Mouse (Mus musculus) kidney, postnatal 36 days (tissue): ENCODE results near the gene Rnf114.

Experiments
- DNase-seq, 2 experiments: peaks; one replicate each; pipeline ENCODE4 v3.0.0; 2021 to 2022; ENCODE audit warnings: mixed read lengths in 2 of 2

Gene Rnf114

GRCm38 (mm10) chr2:167491757-167492708 is at the start of gene Rnf114:
Gene Rnf114, plus strand, starts transcription at chr2:167492645.
- DNase-seq = peak in 1 of 2 experiments; percentile 67

DNA sequence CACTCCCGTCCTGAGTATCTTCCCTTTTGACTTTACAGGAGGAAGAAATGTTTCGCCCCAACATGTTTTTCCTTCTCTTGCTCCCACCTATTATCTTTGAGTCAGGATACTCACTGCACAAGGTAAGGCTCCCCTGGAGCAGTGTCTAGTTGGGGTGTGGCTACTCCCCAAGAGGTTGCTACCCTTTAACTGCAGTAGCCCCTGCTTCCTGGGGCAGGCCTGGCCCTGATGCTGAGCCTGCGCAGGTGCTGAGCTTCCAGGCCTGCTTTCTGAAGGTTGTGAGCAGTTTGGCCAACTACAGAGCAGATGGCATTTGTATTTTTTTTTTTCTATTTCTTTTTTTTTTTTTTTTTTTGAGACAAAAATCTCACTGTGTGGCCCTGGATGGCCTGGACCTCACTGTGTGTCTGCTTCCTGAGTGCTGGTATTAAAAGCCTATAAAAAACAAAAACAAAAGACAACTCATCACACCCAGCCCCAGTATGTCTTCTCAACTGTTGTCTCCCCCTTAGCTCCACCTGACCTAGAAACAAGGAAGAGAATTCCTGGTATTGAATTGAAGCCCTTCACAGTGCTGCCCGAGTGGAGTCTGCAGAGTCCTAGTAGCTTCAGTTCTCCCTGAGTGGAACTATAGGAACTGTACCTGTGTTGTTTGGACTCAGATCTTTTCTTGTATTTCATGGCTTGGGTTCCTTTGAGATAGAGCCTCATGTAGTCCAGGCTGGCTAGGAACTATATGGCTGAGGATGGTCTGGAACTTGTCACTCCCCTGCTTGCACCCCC is 48.8 kb upstream of the Rnf114 start:
- no peak for DNase-seq

DNA sequence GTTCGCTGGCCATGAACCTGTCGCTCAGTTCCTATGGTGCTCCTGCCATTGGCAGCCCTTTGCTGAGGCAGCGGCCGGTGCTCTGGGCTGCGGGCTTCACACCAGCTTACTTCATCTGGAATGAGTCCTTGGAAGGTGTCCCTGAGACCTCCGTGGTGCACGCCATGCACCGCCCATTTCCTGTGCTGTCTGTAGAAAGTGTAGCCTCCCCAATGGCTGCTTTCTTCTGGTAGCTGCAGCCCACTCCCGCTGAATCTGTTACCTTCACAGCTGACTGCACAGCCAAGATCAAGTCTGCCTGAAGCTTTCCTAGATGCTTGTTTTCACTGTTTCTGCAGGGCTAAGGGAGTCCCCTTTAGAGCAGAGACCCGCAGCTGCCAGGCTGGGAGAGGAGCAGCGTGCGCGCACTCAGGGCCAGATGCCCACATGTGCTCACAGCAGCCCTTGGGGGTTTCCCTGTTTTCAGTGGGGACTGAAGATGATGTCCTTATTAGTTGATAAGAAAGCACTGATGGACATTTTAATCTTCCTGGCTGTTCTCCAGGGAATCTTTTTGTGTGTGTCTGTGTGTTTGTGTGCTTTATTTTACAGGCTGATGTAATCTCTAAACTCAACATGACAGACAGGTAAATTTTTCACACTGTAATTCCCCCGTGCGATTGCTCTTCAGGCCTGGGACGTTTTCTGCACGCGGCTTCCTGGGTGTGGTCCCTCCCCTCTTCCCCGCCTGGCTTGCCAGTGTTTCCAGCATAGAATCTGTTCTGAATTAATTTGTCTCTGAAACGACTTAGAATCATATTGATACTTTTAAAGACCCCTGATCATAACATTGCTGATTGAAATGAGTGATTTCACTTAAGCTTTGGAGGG is 46.3 kb upstream of the Rnf114 start:
- DNase-seq = peak in 1 of 2 experiments; percentile 25

DNA sequence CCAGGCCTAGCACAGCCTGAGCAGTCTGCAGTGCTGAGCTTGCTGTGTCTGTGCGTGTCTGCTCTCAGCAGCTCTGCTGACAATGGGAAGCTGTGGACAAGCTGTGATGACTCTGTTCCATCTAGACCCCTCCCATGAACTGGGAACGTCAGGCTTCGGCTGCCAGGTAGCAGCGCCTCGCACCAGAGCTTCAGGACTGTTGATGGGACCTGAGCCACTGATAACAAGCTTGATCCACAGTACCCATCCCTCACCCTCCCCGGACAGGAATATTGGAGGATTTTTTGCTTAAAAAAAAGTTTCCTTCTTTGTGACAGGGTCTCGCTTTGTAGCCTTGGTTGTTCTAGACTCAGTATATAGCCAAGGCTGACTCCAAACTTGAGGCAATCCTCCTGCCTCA is 45.2 kb upstream of the Rnf114 start:
- DNase-seq = no peak

GRCm38 (mm10) chr2:167447629-167448028 is 44.8 kb upstream of the Rnf114 start:
- no peak for DNase-seq

GRCm38 (mm10) chr2:167449331-167450275 is 42.8 kb upstream of the Rnf114 start:
- no peak for DNase-seq

GRCm38 (mm10) chr2:167450647-167451046 is 41.8 kb upstream of the Rnf114 start:
- DNase-seq = peak; percentile 53 to 68

DNA sequence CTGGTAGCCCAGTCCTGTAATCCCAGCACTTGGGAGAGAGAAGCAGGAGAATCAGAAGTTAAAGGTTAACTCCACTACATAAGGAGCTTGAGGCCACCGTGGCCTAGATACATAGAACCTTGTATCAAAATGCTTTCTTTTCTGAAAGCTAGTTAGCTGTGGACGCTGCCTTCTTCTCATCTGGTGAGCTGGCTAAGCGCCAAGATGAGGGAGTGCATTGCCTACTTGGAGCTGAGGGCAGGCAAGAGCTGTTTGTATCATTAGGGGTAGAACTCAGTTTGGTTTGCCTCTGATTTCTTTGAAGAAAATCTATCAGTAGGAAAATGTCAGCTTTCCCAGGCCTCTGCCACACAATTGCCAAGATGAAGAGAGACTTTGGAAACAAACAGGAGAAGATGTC is 38.6 kb upstream of the Rnf114 start:
- peak; percentile 35 to 67 for DNase-seq

DNA sequence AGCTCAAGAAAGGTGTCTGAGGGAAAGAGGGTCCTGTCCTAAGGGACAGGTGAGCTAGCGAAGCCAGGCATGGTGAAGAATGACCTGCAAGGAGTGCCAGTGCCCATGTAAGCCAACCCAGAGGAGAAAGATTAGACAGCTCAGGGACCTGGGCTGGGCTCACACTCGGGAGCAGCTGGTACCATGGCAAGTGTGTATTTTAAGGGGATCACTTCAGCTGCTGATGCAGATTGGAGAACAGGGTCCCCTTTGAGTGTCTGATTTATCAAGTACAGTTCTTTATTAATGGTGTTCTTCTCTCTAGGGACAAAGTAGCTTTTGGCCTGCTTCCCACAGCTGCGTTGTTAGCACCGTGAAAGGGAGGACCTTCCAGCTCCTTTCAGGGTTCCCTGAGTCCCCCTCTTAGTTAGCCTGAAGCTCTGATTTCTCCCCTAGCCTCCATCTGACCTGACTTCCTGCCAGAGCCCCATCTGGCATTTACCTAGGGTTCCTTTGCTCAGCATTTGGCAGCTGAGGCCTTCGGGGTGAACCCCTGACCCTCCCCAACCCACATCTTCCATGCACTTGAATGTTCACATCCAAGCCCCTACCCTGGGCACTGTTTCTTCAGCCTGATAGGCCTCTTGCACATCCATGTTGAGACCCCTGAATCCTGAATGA is 36.0 kb upstream of the Rnf114 start:
- no peak for DNase-seq

GRCm38 (mm10) chr2:167457213-167457612 is 35.2 kb upstream of the Rnf114 start:
- no peak for DNase-seq

GRCm38 (mm10) chr2:167458548-167458947 is 33.9 kb upstream of the Rnf114 start:
- peak in 1 of 2 experiments; percentile 34 for DNase-seq

DNA sequence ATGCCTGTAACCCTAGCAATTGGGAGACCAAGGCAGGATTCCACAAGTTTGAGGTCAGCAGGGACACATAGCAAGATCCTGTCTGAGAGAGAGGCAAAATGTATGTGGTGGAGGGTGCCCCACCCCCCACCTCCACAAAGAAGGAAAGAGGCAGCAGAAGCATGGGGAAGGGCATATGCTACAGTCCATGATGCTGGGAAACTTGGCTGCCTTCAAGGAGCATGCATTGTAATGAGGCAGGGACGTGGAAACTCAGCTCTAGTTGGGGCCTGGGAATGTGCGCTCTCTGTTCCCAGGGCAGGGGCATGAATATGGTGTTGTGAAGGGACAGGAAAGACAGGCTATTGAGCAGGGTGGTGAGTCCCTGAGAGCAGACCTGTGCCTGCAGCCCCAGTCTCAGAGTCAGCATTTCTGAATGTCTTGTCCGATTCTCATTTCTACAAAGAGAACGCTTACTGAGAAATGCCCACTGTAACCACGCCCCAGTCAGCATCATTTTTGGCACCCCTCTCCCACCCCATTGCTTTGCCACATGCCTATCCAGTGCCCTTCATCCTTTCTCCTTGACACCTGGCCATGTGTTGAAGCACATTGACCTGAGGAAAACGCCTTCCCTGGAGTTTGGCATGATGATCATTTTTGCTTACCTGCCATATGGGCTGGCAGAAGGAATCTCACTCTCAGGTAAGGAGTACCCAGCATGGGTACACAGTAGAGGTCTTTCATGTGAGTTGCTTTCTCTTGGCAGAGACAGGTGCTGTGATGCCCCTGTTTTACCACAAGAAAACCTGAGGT is 33.2 kb upstream of the Rnf114 start:
- DNase-seq = no peak

- DNase-seq = peak; percentile 79 to 91
Measured at GRCm38 (mm10) chr2:167462954-167463353, 29.5 kb upstream of the Rnf114 start.

- no peak for DNase-seq
Measured at GRCm38 (mm10) chr2:167463802-167464201, 28.6 kb upstream of the Rnf114 start.

GRCm38 (mm10) chr2:167465951-167466350 is 26.5 kb upstream of the Rnf114 start:
- DNase-seq = no peak

DNA sequence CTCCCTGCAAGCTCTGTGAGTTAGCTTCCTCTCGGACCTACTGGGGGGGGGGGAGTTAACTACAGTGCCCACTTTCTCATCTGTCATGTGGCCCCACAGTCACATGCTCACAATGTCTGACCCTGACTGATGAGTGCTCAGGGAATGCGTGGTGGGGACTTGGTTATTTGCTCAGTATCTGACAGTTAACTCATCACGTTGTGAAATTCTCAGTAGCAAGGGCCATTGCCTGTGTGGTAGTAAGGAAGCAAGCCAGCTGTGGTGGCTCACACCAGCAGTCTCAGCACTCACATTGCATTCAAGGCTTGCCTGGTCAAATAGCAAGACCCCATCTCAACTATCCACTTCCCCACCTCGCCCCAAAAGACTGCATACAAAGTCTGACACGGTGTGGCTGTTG is 25.2 kb upstream of the Rnf114 start:
- no peak for DNase-seq

GRCm38 (mm10) chr2:167468444-167468843 is 24.0 kb upstream of the Rnf114 start:
- DNase-seq = peak in 1 of 2 experiments; percentile 38

DNA sequence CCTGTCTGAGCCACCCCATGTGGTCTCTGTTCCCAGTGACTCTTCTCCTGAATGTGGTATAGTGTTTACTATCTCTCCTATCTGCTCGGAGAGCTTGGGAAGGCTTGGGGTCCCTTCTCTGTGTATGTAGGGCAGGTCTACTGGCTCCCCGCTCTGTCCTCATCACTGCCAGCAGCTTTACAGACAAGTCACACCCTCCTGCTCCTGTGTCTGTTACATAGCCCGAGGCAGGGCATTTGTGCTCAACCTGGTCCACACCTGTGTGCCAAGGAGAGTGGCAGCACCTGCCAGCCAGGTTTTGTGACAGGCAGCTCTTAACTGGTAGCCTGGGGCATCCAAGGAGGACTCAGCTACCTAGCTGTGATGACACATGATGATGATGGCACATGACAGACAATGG is 21.8 kb upstream of the Rnf114 start:
- no peak for DNase-seq

DNA sequence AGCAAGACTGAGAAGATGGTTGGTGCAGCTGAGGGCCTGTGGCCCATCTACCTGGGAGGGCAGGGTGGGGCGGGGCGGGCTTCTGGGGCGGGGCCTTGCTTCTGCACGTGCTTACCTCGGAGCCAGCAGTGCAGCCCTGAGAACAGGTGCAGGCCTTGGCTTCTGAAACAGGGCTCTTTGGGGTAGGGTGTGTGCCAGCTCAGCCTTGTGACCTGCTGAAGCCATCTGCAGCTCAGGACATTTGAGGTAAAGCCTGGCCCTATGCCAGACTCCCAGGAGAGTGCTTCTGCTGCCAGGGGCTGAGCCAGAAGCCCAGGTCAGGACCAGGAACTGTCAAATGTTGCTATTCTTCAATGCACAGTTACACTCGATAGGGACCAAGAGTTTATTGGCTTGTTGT is 20.9 kb upstream of the Rnf114 start:
- DNase-seq = no peak

GRCm38 (mm10) chr2:167474218-167474617 is 18.2 kb upstream of the Rnf114 start:
- no peak for DNase-seq
